Mouse (Mus musculus): ENCODE data around the gene Tmem115.

GRCm38 (mm10) chr9:107490146-107490545 is 43.6 kb upstream of the Tmem115 start:
- TF ChIP-seq EP300 (optimal IDR thresholded peaks at IDR 0.05) (no peak), CTCF (IDR thresholded peaks at IDR 0.05; ENCODE audit: low read depth) (no peak)
